Mouse (Mus musculus): ENCODE data around the gene Efemp1. TPM values are rescaled to one million over a fixed set of nuclear protein-coding genes. Genes with fewer than 3 reads are reported as not detected.

The Efemp1 gene
- 7.0 and 24.4 TPM in 2 replicates for polyA plus RNA-seq (2012; rRNA removed)

GRCm38 (mm10) chr11:28853102-28853800 lies at the start of gene Efemp1:
Efemp1 (plus strand) TSS chr11:28853204.

Measured in central nervous system, embryonic 14 days (tissue).